Mouse (Mus musculus): Measurements from ENCODE around the gene Gm20388.

Gm20388 gene

DNA sequence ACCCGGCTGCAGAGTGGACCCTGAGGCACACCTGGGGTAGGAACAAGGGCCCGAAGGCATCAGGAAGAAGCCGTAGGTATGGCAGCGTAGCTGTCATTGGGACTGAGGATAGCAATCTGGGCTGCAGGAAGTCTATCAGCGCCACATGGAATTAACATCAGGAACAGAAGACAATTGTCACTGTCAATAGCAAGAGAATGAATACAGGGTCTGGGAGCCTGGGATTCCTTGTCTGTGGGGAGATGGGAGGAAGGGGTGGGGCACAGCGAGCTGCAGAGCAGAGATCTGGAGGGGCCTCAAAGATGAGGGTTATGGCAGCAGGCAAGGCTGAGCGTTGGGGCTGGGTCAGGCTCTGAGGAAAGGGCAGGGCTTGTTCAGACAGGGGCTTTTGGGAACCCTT is 903.2 kb downstream of the Gm20388 start:
- DNase-seq (ENCODE audit: low spot score in 2 of 2): no peak

GRCm38 (mm10) chr8:120816371-120816770 is 905.7 kb downstream of the Gm20388 start:
- no peak for DNase-seq (ENCODE audit: low spot score in 2 of 2)

- no peak for DNase-seq (ENCODE audit: low spot score in 2 of 2)
These were observed 909.3 kb downstream of the Gm20388 start for GRCm38 (mm10) chr8:120819906-120820305.

GRCm38 (mm10) chr8:120821399-120822170 is 910.9 kb downstream of the Gm20388 start:
- peak; percentile 39 to 46 for DNase-seq (ENCODE audit: low spot score in 2 of 2)

DNA sequence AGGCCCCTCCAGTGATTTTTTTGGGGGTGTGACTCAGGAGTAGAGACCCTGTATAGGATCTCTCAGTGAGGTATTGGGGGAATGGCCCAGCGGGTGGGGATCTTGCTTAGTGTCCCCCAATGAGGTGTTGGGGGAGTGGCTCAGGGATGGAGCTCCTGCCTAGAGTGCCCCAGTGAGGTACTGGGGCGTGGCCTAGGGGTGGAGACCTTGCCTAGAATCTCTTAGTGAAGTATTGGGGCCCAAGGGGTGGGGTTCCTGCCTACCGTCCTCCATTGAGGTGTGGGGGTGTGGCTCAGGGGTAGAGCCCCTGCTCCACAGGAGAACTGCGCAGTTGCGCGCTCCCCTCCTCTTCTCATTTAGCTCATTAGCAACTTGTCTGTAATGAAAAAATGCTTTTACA is 912.7 kb downstream of the Gm20388 start:
- DNase-seq (ENCODE audit: low spot score in 2 of 2): no peak

DNA sequence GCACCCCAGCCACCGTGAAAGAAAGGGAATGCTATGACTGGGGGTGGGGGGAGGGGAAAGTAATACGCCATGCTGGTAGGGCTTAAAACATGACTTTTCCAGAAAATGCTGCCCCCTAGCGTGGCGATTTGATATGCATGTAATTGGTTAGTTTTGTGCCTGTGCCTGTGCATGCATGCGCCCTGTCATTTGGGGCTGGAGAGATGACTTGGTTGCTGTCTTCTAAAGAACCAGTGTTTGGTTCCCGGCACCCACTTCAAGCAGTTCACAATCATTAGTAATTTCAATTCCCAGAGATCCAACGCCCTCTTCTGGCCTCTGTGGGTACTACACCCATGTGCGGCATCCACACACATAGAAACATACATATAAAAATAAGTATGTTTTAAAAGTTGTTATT is 913.2 kb downstream of the Gm20388 start:
- DNase-seq (ENCODE audit: low spot score in 2 of 2): no peak

DNA sequence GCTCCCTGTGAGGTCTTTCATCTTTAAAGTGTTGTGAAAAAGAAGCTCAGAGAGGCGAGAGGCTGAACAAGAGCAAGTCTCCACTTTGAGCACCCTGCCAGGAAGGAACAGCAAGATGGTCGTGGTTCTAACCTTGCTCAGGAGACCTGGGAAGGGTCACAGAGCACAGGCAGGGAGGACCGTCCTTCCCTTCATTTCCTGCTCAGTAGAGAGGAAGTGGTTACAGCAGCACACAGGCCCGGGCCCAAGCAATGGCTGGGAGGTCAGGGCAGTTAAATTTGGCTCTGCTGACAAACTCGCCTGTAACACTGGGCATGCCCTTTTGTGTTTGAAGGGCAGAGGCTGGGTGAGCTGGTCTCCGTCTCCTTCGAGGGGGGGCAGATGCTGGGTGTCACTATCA is 914.0 kb downstream of the Gm20388 start:
- no peak for DNase-seq (ENCODE audit: low spot score in 2 of 2)

- peak in 1 of 2 experiments; percentile 30 for DNase-seq (ENCODE audit: low spot score in 2 of 2)
These were observed 917.6 kb downstream of the Gm20388 start for GRCm38 (mm10) chr8:120828279-120828678.

DNA sequence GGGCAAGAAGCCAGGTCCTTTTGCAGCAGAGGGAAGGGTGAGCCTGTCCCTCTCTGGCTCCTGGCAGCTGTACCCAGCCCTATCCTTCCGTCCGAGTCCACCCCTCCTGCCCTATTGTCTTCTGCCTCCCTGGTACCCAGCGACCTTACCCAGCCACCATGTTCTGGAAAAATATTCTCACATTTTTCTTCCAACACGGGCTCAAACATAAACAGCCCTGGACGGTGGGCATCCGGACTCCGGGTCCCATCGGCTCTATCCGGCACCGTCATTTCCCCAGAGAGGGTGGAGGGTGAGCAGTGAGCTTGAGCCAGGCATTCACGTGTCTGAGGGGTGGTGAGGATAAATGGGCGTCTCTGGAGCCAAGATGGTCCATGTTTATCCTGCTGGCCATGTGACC is 920.0 kb downstream of the Gm20388 start:
- no peak for DNase-seq (ENCODE audit: low spot score in 2 of 2)

- no peak for DNase-seq (ENCODE audit: low spot score in 2 of 2)
These were observed 921.4 kb downstream of the Gm20388 start for GRCm38 (mm10) chr8:120832022-120832421.

- DNase-seq (ENCODE audit: low spot score in 2 of 2): no peak
These were observed 922.6 kb downstream of the Gm20388 start for GRCm38 (mm10) chr8:120833196-120833595.

DNA sequence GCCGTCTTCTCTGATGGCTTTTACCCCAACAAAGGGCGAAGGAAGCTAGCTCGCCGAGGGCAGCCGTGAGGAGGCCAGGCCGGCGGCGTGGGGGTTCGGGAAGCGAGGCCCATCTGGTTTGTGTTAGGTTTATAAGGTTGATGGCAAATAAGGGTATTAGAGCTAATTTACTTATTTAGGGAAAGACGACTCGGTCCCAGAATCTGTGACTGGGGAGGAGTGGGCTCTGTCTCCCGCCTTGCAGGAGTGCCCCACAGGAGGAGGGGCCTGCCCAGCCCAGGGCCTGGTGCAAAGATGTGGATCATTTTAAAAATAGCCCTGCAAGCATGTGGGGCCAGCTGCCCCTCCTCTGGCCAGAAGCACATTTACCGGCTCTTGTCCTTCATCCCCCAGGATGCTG is 928.4 kb downstream of the Gm20388 start:
- no peak for DNase-seq (ENCODE audit: low spot score in 2 of 2)

DNA sequence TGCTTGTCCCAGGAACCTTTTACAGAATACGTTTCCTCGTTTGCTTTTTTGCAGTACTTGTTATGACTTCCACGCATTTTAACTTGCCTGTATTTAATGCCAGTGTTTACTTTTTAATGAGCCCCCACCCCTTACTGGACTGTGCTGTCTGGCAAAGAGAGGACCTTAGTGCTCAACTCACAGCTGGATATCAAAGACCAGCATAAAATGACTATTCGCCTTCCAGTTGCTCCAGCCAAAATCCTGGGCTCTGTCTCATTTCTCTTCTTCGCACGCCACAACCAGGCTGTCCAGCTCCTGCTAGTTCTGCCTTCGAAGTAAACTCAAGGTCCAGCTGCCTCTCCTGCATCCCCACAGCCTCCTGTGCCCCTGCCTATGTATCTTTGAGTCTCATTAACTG is 932.4 kb downstream of the Gm20388 start:
- no peak for DNase-seq (ENCODE audit: low spot score in 2 of 2)

DNA sequence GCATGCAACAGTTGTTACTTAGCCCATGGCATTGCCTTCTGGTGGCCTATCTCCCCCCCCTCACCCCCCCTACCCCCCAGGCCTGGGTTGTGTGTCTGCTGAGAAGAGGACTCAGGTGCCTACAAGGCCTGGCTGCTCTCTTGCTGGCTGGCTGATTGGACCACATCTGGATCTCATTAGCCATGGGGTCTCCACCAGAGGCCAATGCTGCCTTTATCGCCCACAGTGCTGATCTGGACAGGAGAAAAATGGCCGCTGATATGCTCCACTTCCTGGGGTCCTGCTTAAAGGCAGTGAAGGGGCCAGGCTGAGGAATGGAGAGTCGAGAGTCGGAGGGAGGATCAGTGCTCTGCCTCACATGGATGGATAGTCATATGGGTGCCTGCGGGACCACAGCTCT is 935.4 kb downstream of the Gm20388 start:
- DNase-seq (ENCODE audit: low spot score in 2 of 2): no peak

- no peak for DNase-seq (ENCODE audit: low spot score in 2 of 2)
These were observed 936.6 kb downstream of the Gm20388 start for GRCm38 (mm10) chr8:120847279-120847678.

DNA sequence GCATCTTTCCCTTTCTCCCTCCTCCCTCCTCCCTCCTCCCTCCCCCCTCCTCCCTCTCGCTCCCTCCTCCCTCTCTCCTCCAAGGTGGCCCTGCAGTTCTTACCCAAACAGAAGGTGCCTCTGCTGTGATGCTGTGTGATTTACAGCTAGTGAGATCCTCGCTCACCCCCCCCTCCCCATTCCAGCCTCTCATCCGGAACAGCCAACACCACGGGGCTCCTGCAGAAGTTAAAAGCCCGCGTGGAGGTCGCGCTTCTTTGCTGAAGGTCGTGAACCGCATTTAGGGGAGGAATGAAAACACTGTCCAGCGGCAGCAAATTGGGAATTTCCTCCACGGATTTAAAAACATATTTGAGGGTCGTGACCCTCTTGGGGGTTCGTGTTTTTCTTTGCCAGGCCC is 937.1 kb downstream of the Gm20388 start:
- DNase-seq (ENCODE audit: low spot score in 2 of 2): no peak

- no peak for DNase-seq (ENCODE audit: low spot score in 2 of 2)
These were observed 937.8 kb downstream of the Gm20388 start for GRCm38 (mm10) chr8:120848434-120848833.

DNA sequence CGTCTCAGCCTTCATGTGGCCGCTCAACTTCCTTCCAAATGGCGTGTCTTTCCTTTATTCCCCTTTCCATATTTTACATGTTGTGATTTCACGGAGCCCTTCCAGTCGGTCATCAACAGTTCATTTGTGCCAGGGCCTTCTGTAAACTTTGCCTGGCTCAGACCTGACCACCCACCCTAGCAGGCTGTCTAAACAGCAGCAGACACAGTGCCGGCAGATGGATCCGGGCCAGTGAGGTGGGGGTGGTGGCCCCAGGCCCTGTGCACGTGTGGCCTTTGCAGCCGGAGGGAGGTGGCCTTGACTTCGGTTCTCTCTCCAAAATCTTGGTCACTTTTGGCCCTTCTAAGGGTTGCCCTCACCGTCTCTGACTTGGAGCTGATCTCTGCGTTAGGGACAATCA is 940.8 kb downstream of the Gm20388 start:
- no peak for DNase-seq (ENCODE audit: low spot score in 2 of 2)

DNA sequence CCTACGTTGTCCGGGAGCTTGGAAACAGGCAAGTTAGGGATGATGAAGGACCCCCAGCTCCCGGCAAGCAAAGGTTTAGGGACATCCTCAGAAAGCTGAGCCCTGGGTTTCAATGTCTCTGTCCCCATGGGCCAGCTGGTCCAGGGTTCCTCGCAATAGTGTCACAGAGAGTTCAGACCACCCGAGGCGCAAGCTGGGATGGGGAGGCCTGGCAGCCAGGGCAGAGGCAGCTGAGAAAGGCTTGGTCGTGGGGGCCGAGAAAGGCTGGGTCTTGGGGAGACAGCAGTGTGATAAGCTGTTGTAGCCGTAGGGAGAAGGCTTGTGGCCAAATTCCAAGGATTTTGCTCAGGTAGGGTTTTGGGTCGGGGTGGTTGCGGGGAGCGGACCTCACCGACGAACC is 949.2 kb downstream of the Gm20388 start:
- DNase-seq (ENCODE audit: low spot score in 2 of 2): no peak

DNA sequence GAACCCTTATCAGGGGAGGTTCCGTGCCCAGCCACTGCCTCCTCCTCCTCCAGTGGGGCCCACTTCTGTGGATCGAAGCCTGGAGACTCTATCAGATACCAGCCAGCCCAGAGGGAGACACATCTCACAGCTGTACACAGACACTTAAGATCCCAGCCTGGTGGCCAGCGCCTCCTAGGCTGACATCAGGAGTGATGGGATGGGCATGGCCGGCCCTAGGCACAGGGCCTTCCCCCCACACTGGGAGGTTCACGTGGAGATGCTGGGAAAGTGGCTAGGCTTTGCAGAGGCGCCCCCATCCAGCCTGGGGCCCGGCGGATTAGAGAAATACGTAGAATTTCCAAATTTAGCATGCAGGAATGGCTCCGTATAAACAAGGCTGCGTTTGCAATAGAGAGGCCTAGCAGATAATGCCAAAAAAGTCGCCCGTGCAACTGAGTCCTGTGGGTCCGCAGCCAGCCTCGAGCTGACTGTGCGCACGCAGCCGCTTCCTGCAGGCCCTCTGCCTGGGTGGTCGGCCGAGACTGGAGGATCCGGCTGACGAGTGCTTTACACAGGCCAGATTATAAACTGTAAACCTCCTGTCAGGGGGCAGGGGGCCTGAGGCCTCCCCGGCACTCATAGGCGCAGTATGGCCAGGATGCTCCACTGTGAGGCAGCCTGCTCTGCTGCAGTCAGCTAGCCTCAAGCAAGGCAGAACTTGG is 949.9 kb downstream of the Gm20388 start:
- no peak for DNase-seq (ENCODE audit: low spot score in 2 of 2)

DNA sequence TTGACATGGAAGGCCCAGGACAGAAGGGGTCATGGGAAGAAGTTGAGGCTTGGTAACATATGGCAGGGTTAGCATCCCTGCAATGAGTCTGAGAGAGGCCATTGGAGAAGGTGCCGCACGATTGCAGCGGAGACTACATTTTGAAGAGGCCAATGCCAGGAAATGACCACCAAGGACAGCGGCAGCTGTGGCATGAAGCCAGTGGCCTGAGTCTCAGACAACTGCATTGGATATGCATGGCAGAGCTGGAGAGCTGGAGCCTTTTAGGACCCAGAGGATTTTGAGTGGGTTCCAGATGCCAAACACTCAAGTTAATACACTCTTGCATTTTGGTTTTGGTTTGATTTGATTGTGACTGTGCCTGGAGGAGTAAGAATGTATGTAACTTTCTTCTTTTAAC is 953.0 kb downstream of the Gm20388 start:
- no peak for DNase-seq (ENCODE audit: low spot score in 2 of 2)

GRCm38 (mm10) chr8:120867386-120867785 is 956.7 kb downstream of the Gm20388 start:
- DNase-seq (ENCODE audit: low spot score in 2 of 2): no peak

DNA sequence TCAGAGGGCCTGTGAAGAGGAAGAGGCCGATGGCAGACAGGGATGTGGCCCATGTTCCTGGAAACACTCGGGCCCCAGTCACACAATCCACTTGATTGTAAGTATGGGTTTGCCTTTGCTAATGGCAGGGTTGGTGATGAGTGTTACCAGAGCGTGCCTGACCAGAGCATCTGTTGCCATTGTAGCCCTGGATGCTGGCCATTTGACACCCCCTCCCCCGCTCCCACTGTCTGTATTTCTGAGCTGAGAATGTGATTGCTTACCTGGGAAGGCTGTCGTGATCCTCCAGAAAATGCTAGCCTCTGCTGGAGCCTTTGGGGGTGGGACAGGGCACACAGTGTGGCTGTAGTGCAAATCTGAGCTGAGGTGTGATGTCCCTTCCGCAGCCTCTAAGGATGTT is 962.0 kb downstream of the Gm20388 start:
- no peak for DNase-seq (ENCODE audit: low spot score in 2 of 2)

Data from urinary bladder, adult 18-20 months (tissue).